Mouse (Mus musculus) central nervous system, embryonic 14 days (tissue): Measurements from ENCODE around the gene Ddb2. TPM values are rescaled to one million over a fixed set of nuclear protein-coding genes. Genes with fewer than 3 reads are reported as not detected.

Experiments used
- polyA plus RNA-seq: library from polyadenylated mRNA; depleted of rRNA; stranded (reverse); fragments of >200 nt; gene quantifications from 2 replicates; pipeline ENCODE4 v1.2.3, GENCODE M21; 2012; rRNA removed

Ddb2 gene
- 34.6 and 36.6 TPM in 2 replicates for polyA plus RNA-seq

GRCm38 (mm10) chr2:91236601-91237510 is at the start of gene Ddb2:
Gene Ddb2, minus strand, starts transcription at chr2:91236982.

GRCm38 (mm10) chr2:91264711-91265681 is 28.2 kb upstream of the Ddb2 start, which contains the start of gene Arfgap2:
Gene Arfgap2, plus strand, starts transcription at chr2:91264974.

GRCm38 (mm10) chr2:91255661-91256150 is 18.9 kb upstream of the Ddb2 start, which contains the start of gene Pacsin3:
Gene Pacsin3, plus strand, starts transcription at chr2:91255954.

GRCm38 (mm10) chr2:91202222-91202971 is 34.4 kb downstream of the Ddb2 start, which contains the start of the genes Nr1h3 and Acp2:
Gene Nr1h3, minus strand, starts transcription at chr2:91202834.
Gene Acp2, plus strand, starts transcription at chr2:91202885.

GRCm38 (mm10) chr2:91183711-91184405 is 52.9 kb downstream of the Ddb2 start, which contains the start of gene Madd:
Gene Madd, minus strand, starts transcription at chr2:91183837.

Other genes starting within 250 kb of the Ddb2 start
- 0.87 and 3.8 TPM in 2 replicates for gene Rapsn, start 201.4 kb downstream of the Ddb2 start, polyA plus RNA-seq
- gene Psmc3, start 183.0 kb downstream of the Ddb2 start, polyA plus RNA-seq: 189 and 195 TPM in 2 replicates
- gene Slc39a13, start 166.6 kb downstream of the Ddb2 start, polyA plus RNA-seq: 50.2 and 64.7 TPM in 2 replicates
- gene Spi1, start 154.6 kb downstream of the Ddb2 start, polyA plus RNA-seq: 6.7 and 6.9 TPM in 2 replicates
- 0.02 and 0.08 TPM in 2 replicates for gene Mybpc3, start 118.8 kb downstream of the Ddb2 start, polyA plus RNA-seq
- gene Madd, start 53.1 kb downstream of the Ddb2 start, polyA plus RNA-seq: 89.0 and 90.3 TPM in 2 replicates
- gene Nr1h3, start 34.1 kb downstream of the Ddb2 start, polyA plus RNA-seq: 3.2 and 3.6 TPM in 2 replicates
- 35.3 and 36.3 TPM in 2 replicates for gene Acp2, start 34.1 kb downstream of the Ddb2 start, polyA plus RNA-seq
- gene Pacsin3, start 19.0 kb upstream of the Ddb2 start, polyA plus RNA-seq: 27.3 and 34.3 TPM in 2 replicates
- 37.8 and 40.4 TPM in 2 replicates for gene Arfgap2, start 28.0 kb upstream of the Ddb2 start, polyA plus RNA-seq
- gene 1110051M20Rik, start 207.7 kb upstream of the Ddb2 start, polyA plus RNA-seq: 73.2 and 76.6 TPM in 2 replicates
- 9.0 and 11.0 TPM in 2 replicates for gene Lrp4, start 220.5 kb upstream of the Ddb2 start, polyA plus RNA-seq